Mouse (Mus musculus): ENCODE data around the gene Inf2.

Inf2 gene

DNA sequence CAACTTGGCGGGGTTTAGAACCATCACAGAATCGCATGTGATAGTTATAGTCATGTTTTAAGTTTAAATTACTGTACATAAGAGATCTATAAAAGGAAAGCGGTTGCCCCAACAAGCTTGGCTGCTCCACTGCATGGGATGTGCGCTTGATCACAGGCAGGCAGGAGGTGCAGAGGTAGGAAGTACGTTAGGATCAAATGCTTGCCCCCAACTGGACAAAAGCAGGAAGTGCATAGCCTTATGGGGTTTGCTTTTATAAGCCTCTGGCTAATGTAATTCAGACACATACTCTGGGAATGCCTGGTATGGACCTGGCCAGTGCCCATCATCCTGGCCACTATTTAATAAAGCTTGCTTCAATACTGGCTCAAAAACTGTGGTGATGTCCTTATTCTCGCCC lies 17.5 kb upstream of the Inf2 start:
- DNase-seq, result no peak

DNA sequence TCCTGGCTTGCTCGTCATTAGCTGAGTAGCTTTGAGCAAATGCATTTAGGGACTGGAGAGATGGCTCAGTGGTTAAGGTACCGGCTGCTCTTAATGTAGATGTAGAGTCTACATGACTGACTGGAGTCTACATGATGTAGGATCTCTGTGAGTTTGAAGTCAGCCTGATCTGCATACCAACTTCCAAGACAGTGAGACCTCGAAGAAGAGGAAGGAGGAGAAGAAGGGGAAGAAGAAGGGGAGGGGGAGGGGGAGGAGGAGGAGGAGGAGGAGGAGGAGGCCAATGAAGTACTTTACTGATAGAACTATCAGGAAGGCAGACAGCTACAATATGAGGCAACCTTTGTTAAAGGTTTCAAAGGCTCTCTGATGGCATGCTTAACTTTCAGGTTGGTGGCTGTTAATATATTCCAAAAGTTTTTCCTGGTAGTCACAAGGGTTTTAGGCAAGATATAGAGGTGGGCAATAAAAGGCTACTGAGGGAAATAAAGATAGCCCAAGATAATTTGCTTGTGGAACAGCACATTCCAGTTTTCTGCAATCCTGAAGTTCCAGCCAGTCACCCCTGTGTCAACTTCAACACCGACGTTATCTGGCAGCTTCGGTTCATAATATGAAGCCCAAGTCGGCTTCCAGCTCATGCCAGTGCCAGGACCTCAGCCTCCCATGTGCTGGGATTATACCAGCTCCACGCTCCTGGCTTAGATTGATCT lies 13.2 kb upstream of the Inf2 start:
- no peak for DNase-seq

DNA sequence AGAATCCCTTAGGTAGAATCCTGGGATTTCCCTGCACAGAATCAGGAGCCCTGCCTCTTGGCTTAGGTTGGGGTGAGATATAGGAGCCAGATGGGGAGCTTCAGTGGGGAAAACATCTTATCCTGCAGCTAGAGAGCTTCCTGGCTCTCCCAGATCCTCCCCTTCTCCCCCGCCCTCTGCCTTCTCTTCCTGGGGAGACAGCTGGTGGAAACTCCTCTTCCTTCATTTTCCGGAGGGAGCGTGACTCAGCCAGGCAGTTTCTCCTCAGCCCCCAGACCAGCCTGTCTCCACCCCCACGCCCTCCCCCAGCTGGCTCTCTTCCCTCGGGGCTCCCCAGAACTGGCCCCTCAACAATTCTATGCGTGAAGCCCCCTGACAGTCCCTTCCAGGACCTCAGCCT lies 12.2 kb upstream of the Inf2 start:
- DNase-seq, result peak in 1 of 2 experiments; percentile 26

DNA sequence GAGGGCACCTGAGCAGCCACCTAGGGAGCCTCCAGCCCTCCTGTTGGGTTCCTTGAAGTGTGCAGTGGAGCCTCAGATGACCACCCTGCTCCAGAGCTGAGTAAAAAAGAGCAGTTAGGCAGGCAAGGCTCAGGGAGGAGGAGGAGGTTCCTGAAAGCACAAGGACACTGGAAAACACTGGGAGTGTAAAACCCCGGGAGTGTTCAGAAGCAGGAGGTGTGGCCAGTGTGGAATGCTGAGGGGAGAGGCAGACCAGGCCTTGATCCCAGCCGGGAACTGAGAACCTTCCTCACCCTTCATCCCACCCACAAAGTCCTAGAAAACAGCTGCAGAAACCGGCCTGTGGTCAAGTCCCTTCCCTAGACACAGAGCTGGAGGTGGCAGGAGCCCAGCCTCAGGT lies 11.8 kb upstream of the Inf2 start:
- DNase-seq, result no peak

DNA sequence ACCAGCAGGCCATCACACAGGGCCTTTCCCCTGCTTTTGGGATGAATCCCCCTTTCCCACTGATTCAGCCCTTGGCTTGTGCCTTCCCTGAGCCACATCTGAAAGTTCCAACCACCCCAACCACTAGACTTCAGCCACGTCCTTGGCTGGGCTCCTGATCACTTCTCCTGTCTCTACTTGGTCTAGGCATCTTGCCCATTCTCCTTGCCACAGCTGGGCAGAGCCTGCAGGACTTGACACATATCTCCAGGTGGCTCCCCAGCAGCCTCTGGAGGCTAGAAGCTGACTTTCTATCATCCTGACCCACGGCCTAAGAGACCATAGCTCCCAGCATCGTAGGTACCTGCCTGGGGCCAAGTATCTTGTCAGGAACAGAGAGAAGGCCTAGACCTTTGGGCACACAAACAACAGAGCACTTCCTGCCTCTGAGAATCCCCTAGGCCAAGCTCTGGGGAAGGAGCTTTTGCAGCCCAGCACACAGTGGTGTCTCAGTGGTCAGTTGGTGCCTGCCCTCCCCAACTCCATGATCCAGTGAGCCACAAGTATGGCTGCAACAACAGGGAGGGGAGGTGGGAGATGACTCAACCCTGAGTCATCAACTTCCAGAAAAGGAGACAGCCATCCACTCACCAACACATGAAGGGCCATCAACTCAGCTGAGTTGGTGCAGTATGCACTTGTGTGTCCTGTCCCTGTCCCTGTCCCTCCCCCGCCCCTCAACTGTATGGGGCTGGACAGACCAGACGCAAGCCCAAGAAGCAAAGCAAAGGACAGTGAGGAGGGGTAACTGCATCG lies 10.1 kb upstream of the Inf2 start:
- DNase-seq, result no peak

DNA sequence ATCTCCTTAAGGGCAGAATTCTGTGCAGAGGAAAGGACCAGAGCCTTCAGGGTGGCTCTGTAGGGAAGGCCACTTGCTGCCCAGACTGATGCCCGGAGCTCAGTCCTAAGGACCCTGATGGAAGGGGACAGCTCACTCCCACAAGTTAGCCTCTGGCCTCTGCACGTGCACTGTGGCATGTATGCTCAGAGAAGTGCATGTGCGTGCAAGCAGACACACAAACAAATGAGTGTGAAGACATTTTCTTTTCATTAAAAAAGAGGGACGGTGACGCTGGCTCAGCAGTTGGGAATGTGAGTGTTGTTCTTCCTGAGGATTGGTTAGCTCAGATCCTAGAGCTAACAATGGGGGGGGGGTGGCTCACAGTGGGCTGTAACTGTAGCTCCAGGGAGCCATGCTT lies 9.2 kb upstream of the Inf2 start:
- DNase-seq, result no peak

DNA sequence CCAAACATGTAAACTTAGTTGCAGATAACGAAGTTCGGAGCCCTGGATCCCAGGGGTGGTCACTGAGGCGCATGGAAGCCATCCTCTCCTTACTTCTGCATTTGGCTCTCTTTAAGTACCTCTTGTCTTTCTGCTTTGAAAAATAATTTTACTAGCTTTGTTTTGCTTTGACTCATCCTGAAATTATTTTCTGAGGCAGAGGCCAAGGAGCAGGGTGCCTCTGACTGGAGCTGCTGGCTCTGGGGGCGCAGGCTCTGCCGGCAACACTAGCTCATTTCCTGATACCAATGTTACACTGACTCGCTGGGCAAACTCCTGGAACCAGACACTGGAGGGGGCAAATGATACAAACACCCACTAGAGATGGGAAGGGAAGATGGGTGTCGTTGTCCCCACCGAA lies 8.7 kb upstream of the Inf2 start:
- no peak for DNase-seq

DNA sequence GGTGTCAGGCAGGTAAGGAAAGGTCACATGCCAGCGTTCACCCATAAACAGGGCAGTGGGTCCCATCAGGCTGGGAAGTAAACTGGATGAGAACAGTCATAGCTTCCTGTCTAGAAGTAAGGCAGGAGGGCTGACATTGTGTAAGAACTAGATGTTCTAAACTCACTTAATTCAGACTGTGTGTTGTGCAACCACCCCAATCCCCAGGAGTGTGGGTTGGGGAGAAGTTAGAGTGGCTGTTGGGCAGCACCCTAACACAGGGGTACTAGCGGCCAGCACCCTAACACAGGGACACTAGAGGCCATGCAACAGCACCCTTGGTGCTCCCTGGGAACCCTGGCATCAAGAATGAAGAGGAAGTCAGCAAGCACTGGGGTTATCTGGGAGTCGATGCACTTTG lies 7.5 kb upstream of the Inf2 start:
- no peak for DNase-seq

DNA sequence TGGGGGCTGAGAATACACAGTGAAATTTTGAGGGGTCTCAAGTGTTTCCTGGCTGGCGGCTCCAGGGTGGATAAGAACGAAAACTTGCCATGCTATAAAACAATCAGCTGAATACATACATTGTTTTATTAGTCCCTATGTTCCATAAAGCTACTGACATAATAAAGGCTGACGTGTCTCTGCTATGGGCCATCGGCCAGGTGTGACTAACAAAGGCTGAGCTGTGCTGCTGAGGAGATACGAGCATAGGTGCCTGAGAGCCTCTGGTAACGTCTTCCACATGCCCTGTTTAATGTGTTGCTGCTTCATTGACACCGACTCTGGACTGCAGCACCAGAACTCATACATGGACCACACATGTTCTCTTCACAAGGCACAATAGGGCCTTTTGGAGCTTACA lies 3.6 kb upstream of the Inf2 start:
- DNase-seq, result no peak

DNA sequence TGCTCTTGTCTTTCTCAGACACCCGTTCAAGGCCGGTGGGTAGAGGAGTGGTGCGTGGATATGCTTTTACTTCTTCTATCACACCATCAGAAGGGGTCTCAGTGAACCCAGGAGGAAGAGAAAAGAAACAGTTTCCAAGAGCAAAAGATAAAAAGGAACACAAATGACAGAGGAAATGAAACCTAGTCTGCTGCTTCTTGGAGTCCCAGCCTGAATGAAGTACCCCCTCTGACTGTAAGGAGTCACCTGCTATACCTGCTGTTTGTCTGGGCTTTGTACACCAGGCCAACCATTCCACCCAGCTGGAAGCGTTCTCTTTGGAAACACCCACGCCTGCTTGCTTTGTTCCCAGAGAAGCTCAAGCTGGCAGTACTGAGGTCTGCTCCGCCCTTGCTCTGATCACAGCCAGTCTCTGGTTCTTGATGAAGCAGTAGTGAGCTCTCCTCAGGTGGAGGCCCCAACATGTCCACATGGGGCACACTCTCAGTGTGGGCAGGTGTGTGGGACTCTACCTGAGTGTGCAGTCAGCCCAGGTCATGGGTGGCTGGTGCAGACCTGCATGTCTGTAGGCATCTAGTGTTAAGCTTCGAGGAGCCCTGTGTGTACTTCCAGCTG lies 2.6 kb upstream of the Inf2 start:
- no peak for DNase-seq

DNA sequence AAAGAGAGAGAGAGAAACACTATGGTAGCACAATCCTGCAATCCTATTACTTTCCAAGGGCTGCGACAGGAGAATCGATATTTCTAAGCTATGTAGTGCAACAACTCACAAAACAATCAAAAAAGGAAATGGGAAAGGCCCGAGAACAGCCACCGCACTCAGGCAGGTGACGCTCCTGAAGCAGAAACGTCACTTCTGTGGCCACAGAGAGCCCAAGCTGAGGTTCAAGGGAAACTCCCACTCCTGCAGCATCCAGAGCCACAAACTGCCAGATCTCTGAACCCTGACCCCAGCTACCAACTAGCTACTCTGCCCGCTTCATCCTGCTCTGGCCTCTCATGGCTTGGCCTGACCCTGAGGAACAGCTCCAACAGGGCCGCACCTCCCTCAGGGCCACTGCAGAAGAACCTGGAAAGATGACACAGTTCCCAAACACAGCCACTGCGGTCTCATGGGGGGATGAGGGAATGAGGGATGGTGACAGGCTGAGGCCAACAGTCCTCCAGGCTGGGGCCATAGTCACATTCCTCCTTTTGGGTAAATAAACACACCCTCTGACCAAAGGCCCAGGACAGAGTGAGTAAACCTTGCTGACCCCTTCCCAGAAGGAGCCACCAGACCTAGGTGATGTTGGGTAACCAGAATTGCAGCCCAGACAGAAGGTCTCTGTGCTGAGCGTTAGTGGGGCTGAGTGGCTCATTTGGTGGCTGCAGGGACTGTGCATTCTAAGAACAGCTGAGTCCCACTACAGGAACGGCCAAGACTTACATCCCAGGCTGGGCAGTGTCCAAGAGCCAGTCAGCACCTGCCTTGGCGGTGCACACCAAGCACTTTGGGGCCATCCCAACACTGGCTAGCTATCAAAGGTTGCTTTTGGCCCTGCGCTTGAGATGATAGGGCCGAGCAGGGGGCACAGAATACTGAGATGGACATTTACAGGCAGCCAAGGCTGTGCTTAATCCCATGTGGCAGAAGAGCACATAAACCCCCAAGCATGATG lies 1.2 kb upstream of the Inf2 start:
- no peak for DNase-seq

DNA sequence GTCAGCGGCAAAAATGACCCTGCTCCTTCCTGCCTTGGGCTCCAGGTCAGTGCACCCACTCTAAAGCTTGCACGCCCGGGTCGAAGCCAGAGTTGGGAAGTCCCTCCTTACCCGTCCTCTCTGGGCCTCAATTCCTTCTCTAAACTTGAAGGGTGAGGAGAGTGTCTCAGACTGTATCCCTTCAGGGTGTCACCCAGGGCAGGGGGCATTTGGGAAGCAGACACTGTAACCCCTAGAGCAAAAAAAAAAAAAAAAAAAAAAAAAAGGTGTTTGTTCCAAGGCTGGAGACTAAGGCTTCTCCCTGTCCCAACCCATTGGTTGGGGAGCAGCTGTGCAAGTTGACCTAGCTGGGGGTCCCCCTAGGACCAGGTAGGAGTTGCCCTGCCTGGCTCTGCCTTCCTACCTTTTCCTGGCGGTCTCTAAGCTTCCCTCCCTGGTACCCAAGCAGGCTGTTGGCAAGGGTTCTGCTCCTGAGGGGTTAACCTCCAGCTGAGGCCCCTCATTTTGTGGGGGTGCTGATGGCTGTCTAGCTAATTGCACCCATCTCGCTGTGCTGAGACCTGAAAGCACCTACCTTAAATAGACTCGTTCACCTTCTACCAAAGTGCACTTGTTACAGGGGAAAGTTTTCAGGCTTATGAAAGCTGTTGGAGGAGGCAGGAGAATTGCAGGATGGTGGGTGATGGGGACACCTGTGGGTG lies 1.1 kb downstream of the Inf2 start:
- DNase-seq, result no peak

DNA sequence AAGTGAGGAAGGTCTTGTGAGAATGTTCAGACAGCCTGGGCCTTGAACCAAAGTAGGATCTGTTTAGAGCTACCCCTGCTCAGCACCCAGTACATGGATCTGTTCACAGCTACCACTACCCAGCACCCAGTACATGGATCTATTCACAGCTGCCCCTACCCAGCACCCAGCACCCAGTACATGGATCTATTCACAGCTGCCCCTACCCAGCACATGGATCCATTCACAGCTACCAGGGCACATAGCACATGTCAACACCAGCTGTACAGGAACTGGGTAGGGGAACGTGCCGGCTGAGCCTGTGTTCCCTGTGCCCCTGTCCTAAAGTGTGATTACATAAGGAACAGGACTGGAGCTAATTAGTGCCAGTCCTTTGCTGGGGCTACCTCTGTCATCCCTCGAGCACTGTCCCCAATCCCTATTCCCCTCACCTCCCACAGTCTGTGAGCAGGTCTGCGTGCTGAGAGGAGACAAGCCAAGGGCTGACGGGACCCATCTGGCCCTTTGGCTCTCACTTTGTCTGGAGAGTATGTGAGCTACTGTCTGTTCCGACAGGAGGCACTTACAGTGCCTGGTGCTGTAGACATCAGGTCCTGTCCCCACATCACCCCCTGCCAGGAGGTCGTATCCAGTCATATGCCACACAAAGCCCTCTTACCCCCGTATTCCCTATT lies 2.1 kb downstream of the Inf2 start:
- DNase-seq, result no peak

DNA sequence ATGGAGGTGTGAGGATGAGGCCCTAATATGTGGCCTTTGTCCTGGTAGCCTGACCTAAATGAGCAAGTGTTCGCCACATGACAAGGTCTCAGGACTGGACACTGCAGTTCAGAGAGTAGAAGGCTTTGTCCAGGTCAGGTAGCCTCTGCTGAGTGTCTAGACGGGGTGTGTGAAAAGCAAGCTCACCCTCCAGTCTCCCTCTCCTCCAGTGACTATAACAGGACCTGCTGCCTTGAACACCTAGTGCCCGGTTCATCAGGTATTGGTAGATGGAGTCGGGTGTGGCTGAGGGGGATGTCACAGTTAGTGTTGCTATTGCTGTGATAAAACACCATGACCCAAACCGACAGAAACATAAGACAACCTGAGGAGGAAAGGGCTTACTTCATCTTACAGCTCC lies 2.7 kb downstream of the Inf2 start:
- no peak for DNase-seq

DNA sequence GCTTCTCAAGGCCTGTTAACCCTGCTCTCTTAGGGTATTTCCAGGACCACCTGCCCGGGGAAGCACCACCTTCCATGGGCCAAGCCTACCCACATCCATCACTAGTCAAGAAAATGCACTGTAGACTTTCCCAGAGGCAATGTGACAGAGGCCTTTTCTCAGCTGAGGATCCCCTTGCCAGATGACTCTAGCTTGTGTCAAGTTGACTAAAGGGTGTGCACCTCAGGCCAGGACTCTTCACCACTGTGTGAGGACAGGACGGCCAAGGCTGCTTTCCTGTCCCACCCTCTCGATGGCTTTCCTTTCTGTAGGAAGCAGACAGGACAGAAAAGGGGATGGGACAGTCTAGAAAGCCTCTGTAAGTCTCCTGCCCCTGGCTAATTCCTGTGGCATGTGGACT lies 3.1 kb downstream of the Inf2 start:
- peak in 1 of 2 experiments; percentile 20 for DNase-seq

DNA sequence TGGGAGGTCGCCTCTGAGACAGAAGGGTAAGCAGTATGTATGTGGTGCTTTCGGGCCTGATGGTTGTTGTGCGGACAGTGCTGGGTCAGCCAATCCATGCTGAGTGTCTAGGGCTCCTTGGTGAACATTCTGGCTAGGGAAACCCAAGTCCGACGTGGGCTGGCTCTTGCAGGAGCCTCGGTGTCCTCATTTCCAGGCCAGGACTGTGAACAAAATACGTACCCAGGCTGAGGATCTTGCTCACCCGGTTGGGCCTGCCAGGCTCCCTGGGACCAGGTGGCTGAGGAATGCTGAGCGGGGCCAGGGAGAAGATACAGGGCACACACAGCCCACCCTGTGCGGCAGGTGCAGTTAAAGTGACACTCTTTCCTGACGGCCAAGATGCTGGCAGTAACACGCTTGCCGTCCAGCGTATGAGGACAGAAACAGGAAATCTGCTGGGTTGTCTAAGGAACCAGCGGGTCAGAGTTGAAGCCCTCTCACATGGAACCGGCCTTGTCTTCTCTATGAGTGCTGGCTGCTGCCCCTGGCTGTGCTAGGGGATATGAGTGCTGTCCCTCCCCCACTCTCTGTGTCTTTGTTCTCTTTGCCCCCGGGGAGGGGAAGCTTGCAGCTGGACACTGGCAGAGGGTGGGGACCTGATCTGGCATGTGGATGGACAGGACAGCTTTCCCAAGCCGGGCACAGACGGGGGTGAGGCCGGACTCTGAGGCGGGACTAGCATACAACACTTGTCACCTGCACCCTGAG lies 4.6 kb downstream of the Inf2 start:
- DNase-seq, result peak; percentile 42 to 43

DNA sequence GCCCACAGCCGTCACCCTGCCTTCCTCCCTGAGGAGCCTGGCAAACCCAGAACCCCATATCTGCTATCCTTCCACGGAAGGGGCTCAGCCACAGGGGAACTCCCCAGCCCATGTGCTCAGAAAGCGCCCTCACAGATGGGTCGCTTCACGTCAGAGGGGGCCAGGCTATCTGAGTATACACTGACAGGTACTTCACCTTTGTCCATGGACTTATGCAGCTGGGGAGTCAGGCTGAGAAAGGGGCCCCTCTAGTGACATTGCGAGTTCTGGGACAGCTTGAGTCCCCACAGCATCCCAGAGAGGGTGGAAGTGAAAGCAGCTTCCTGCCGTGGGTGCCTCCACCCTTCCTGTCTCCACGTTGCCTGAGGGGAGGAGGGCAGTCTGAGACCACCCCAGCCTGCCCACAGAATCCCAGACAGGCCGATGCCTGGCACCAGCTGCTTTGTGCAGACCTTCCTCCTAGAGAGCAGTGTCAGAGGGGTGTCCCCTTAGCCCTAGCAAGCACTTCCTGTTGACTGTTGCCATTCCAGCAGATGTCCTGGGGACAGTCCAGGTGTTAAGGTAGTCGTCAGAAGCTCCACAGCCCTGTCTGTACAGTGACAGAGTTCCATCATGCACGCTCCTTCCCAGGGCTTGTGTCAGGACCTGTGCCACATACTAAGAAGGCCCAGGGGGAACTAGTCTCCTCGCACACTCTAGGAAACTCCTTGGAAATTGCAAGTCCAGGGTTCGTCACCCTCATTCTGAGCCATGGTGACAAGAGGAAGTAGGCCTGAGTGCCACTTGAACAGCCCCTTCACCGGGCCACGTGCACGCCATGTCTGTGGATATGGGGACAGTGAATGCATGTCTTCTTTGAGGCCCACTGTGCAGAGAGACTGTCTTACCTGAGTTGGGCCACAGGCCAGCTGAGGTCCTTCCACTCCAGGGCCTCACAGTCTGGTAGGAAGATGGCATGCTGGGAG lies 5.6 kb downstream of the Inf2 start:
- no peak for DNase-seq

DNA sequence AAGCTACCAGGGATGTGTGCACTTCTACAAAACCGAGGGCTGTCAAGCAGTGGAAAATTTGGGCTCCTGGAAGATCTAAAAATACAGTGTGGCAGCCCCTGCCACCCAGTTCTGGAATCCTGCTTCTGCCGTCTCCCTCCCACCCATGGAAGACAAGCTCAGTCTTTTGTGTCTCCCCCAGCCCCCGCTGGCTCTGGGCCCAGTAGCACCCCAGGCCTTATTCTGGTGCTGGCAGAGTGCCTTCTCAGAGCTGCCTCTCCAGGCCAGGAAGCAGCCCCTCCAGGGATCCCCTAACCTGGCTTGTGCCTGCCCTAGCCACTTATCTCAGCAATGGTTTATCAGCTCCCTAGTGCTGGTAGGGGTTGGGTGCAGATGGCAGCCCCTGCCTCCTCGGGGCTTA lies 6.4 kb downstream of the Inf2 start:
- no peak for DNase-seq

DNA sequence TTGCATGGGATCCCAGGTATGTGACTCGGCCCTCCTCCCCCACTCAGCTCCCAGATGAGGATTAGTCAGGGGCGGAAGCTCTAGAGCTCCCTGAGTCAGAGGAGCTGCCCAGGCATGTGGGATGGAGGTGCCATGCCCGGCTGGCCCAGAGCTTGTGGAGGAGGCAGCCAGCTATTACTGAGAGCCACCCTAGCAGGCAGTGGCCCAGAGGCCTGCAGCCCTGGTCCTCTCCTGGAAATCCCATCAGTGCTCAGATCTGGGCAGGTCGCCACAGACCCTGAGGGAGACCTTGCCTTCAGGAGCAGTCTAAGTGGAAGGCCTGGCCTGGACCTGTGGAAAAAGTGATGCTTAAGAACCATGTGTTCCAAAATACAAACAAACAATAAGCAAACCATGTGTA lies 7.0 kb downstream of the Inf2 start:
- no peak for DNase-seq

DNA sequence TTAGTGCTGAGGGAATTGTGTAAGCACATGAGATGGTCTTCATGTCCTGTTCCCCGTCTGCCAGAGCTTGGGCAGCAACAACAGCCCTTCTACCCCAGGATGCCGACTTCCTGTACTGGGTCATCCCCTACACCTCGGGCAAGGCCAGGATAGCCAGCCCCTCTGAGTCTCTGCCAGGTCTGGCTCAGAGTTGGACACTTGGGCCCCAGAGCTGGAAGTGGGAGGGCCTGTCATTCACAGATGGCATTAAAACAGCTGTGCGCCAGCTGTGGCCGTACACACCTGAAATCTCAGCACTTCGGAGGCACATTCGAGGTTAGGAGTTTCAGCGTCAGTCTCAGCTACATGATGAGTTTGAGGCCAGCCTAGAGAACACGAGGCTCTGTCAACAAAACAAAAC lies 7.9 kb downstream of the Inf2 start:
- DNase-seq, result no peak
